Mouse (Mus musculus): Measurements from ENCODE around the gene Vmn2r20. TPM values are rescaled to one million over a fixed set of nuclear protein-coding genes. Genes with fewer than 3 reads are reported as not detected.
"Not testable (repeated sequence)": the region's sequence is repeated elsewhere in the genome, so short reads cannot be mapped to it uniquely, and the experiment has no call there.

The Vmn2r20 gene
- not detected for total RNA-seq (2022)

GRCm38 (mm10) chr6:123418016-123418415 lies at the start of gene Vmn2r20:
TSS of gene Vmn2r20 (minus strand) at chr6:123418116.
- not testable (repeated sequence) for DNase-seq (ENCODE audit: low spot score)

- not testable (repeated sequence) for DNase-seq (ENCODE audit: low spot score)
Observed at GRCm38 (mm10) chr6:123424413-123424812, 6.5 kb upstream of the Vmn2r20 start.

GRCm38 (mm10) chr6:123406918-123407665 lies 10.8 kb downstream of the Vmn2r20 start:
- DNase-seq (ENCODE audit: low spot score) = not testable (repeated sequence)

- DNase-seq (ENCODE audit: low spot score) = not testable (repeated sequence)
Observed at GRCm38 (mm10) chr6:123388824-123389223, 29.1 kb downstream of the Vmn2r20 start.

GRCm38 (mm10) chr6:123346141-123346540 lies 71.8 kb downstream of the Vmn2r20 start:
- no peak for DNase-seq (ENCODE audit: low spot score)

DNA sequence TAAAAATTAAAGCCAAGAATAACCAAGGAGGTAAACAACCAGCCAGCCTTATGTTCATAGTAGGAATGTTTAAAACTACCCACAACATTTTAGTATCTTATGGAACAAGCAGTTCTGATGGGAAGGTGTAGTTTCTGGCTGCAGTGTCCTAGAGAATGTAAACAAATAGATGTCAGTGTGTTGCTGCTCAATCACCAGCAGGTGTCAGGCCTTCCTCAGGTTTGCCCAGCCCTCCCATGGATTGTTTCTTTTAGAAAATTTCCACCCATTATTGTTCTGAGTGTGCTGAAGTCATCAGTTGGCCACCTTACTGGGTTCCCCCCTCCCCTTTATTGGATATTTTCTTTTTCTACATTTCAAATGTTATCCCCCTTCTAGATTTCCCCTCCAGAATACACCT lies 77.8 kb downstream of the Vmn2r20 start:
- DNase-seq (ENCODE audit: low spot score) = no peak

DNA sequence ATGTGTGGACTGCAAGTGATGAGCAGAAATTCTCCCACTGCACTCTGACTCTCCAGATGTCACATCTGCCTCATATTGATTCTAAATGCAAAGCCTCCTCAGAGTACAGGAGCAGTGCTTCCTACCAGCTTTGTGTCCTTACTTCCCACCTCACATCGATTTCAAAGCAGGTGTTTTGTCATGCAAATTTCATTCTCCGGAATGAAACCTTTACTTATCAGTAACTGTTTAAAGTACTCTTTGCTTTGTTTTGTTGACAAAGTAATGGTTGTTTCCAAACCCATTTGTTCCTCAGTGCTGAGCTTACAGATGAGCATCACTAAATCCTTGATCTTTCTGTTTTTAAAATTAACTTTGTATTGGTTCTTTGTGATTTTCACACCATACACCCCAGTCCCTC lies 85.4 kb downstream of the Vmn2r20 start:
- no peak for DNase-seq (ENCODE audit: low spot score)

Other genes with a start within 250 kb of the Vmn2r20 start
- not detected for gene Clec4b2, start 245.2 kb downstream of the Vmn2r20 start, total RNA-seq (2022)
- gene Clec4n, start 188.3 kb downstream of the Vmn2r20 start, total RNA-seq (2022) = 1 to 10 TPM in 2 of 4 experiments, under 1 TPM in 2; 0.44 to 1.5 (median 0.86) TPM
- gene Clec4d, start 156.0 kb downstream of the Vmn2r20 start, total RNA-seq (2022) = 1 to 10 TPM in 1 of 4 experiments, under 1 TPM in 2, not detected in 1; 0.59 to 1.2 (median 0.84) TPM
- gene Clec4e, start 128.2 kb downstream of the Vmn2r20 start, total RNA-seq (2022) = 1 to 10 TPM in 1 of 4 experiments, under 1 TPM in 1, not detected in 2; 0.28 to 2.6 TPM
- gene Vmn2r19, start 109.8 kb downstream of the Vmn2r20 start, total RNA-seq (2022) = not detected
- gene Vmn2r21, start 115.3 kb upstream of the Vmn2r20 start, total RNA-seq (2022) = not detected
- gene Vmn2r22, start 232.6 kb upstream of the Vmn2r20 start, total RNA-seq (2022) = not detected